Mouse (Mus musculus) heart, embryonic 14.5 days (tissue): ENCODE data around the gene Abracl. TPM values are rescaled to one million over a fixed set of nuclear protein-coding genes. Genes with fewer than 3 reads are reported as not detected.

Source experiments
- ATAC-seq: fragments of 200-750 bp; cut with Nextera tagmentation; 2 replicates; pipeline ENCODE4 v1.8.0; 2017; ENCODE audit warnings: low read depth, moderate TSS enrichment; ENCODE audit not compliant: insufficient number of reproducible peaks, insufficient read depth, low FRiP score
- H3K27ac ChIP-seq, 2 experiments: fragments of 200-500 bp in 1 of 2; fragments of 300-500 bp in 1 of 2; sonication (generic) in 1 of 2; replicated peaks in 1 of 2; 2 replicates each; pipeline ENCODE4 v1.5.1; 2012 to 2014; ENCODE audit warnings: low read depth in 2 of 2, low read length in 2 of 2, control low read depth in 1 of 2, mild to moderate bottlenecking in 1 of 2, mixed read lengths in 1 of 2; ENCODE audit not compliant: control insufficient read depth in 1 of 2, insufficient read depth in 1 of 2
- H3K27me3 ChIP-seq: fragments of 300-500 bp; sonication (generic); 2 replicates; pipeline ENCODE4 v1.6.1; 2014; ENCODE audit warnings: mild to moderate bottlenecking, low read length, control low read depth; ENCODE audit not compliant: control insufficient read depth, insufficient read depth
- H3K36me3 ChIP-seq: fragments of 300-500 bp; sonication (generic); 2 replicates; pipeline ENCODE4 v1.6.1; 2014; ENCODE audit warnings: mild to moderate bottlenecking, control low read depth, low read length, mixed read lengths; ENCODE audit not compliant: control insufficient read depth, insufficient read depth
- H3K4me1 ChIP-seq, 2 experiments: fragments of 200-500 bp in 1 of 2; fragments of 300-500 bp in 1 of 2; sonication (generic) in 1 of 2; 2 replicates each; pipeline ENCODE4 v1.6.1; 2012 to 2014; ENCODE audit warnings: low read length in 2 of 2, control low read depth in 1 of 2, mixed read lengths in 1 of 2; ENCODE audit not compliant: control insufficient read depth in 2 of 2, insufficient read depth in 2 of 2
- H3K4me2 ChIP-seq: fragments of 300-500 bp; sonication (generic); 2 replicates; pipeline ENCODE4 v1.6.1; 2014; ENCODE audit warnings: mild to moderate bottlenecking, low read length
- H3K4me3 ChIP-seq, 2 experiments: fragments of 200-500 bp in 1 of 2; fragments of 300-500 bp in 1 of 2; sonication (generic) in 1 of 2; 2 replicates each; pipeline ENCODE4 v1.5.1; 2012 to 2014; ENCODE audit warnings: low read length in 2 of 2, mild to moderate bottlenecking in 2 of 2, control low read depth in 1 of 2, low read depth in 1 of 2, moderate library complexity in 1 of 2; ENCODE audit not compliant: control insufficient read depth in 1 of 2, insufficient read depth in 1 of 2
- H3K9ac ChIP-seq: fragments of 300-500 bp; sonication (generic); 2 replicates; pipeline ENCODE4 v1.6.1; 2014; ENCODE audit warnings: mild to moderate bottlenecking, low read length
- H3K9me3 ChIP-seq: fragments of 300-500 bp; sonication (generic); 2 replicates; pipeline ENCODE4 v1.6.1; 2016; ENCODE audit warnings: low read length, control low read depth; ENCODE audit not compliant: control insufficient read depth
- WGBS: fragments of 180-500 bp; shearing (Covaris S2); extraction: QIAGEN DNeasy Blood & Tissue Kit; methylation state at CpG from one replicate; pipeline ENCODE4 v1.1.7; 2014; 5-methylcytosine and 5-hydroxymethylcytosine counted together
- polyA plus RNA-seq: library from polyadenylated mRNA; unstranded; fragments of >200 nt; fragmentation: Nextera tagmentation; extraction: Ambion mirVana; gene quantifications from 2 replicates; pipeline ENCODE4 v1.2.1, GENCODE M21; 2014

The Abracl gene
- polyA plus RNA-seq, 1 experiment from 2014 or later, result 182 TPM

DNA sequence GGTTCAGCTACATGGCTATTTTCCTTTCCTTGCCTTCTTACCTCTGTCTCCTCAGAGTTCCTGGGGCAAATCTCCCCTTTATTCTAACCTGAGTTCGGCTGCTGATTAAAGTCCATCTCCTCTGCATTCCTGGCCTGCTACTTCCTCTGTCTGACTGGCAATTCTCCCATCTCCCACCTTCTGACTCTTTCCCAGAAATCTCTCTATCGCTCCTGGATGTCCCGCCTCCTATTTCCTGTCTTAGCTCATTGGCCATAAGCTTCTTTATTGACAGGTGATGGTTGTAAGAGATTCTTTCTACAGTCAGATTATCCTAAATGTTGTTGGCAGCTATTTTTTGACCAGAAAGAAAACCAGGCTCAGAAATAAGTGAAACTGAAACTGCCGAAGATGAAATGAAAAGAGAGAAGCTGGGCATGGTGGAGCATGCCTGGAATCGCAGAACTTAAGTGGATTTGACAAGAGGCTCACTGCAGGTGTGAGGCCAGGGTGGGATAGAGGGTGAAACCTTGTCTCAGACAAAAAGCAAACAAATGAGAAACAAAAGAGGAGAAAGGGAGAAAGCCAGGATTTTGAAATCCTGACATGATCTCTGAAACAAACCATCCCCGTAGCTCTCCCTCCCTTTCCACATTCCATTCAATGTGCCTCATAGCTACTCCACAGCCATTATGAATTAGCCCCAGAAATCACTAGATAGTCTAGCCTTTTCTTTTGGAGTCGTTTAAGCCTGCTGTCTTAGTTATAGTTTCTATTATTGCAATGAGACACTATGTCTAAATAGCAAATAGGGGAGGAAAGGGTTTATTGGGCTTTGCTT is 17.7 kb downstream of the Abracl start:
- no peaks in the 10 kb centered on the region for H3K9me3 ChIP-seq
- no peak overlapping the region for H3K27ac ChIP-seq
- H3K27me3 ChIP-seq, result no peaks in the 10 kb centered on the region
- no peak overlapping the region for H3K9ac ChIP-seq
- H3K4me3 ChIP-seq, result no peak overlapping the region
- ATAC-seq, result no peak
- no peaks in the 10 kb centered on the region for H3K4me1 ChIP-seq
- H3K36me3 ChIP-seq, result peaks cover 13% of the 10 kb centered on the region
- H3K4me2 ChIP-seq, result no peak overlapping the region
- WGBS, result 76% methylated on average over 7 of the region's 7 CpGs

DNA sequence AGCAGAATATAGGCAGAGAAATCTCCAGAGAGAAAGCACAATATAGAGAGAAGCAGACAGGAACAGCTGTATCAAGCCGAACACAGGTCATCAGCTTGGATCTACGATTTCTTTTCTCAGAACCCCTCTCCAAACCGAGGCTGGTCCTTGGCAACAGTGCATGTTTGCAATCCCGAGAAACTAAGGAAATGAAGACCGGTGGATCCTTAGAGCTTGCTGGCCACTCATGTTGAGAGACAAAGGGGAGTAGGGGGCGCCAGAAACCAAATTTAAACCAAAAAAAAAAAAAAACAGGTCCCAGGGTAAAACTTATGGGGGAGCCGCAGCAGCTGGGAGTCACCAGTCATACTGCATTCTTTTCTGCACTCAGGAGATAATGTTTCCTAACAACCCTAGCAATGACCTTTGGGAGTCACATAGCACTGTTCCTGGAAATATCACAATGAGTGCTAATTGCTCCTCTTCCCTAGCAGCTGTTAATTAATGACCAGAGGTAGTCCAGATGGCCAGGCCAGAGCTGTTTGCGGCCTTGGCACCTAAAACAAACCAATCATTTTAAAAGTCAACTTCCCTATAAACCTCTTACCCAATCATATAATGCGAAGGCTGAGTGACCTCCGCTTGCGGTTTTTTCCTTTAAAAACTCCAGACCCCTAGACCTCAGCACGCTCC is 19.0 kb downstream of the Abracl start:
- Histone ChIP-seq H3K9me3 (no peaks in the 10 kb centered on the region), H3K9ac (no peak overlapping the region), H3K27ac (no peak overlapping the region), H3K36me3 (peaks cover 4% of the 10 kb centered on the region), H3K4me1 (no peaks in the 10 kb centered on the region), H3K4me3 (no peak overlapping the region), H3K4me2 (no peak overlapping the region), H3K27me3 (no peaks in the 10 kb centered on the region)
- WGBS, result 78% methylated on average over 12 of the region's 12 CpGs
- ATAC-seq, result no peak

DNA sequence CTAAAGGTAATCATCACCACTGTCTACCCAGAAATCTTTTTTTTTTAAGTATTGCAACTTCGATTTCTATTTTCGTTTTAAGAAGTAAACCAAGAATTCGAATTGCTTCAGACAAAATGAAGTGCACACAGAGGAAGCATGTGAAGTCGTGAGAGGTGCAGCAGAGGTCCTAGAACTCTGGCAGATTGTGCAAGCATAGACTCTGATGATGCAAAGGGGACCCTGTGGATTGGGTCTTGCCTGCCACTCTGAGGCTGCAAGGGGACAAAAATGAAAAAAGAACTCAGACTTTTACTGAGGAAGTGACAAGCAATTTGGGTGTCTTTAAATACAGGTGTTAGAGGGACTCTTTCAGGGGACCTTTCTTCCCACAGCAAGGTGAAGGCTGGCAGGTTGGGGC is 32.5 kb downstream of the Abracl start:
- 73% methylated on average over 4 of the region's 4 CpGs for WGBS
- ATAC-seq, result no peak
- H3K4me2 ChIP-seq, result no peak overlapping the region
- H3K4me3 ChIP-seq, result no peak overlapping the region
- H3K27me3 ChIP-seq, result no peaks in the 10 kb centered on the region
- H3K9me3 ChIP-seq, result no peaks in the 10 kb centered on the region
- H3K36me3 ChIP-seq, result no peaks in the 10 kb centered on the region
- no peak overlapping the region for H3K9ac ChIP-seq
- H3K27ac ChIP-seq, result no peak overlapping the region
- no peaks in the 10 kb centered on the region for H3K4me1 ChIP-seq

DNA sequence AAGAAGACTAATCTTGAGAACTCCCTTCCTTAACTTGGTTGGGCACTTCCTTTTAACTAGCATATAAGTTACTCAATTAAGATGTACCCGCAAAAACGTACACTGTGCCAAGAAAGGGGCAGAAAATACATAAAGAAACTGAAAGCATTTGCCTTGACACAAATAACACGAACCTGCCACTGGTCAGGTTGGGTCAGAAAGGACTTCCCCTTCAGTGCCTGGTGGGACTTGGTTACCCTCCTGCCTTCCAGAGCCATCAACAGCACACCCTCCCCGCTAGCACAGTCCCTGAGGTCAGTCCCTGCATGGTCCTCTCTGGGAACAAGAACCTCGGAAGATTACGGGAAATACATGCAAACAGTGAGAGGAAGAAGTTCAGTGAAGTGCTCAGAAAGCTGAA is 34.0 kb downstream of the Abracl start:
- H3K9ac ChIP-seq, result no peak overlapping the region
- no peak overlapping the region for H3K4me3 ChIP-seq
- H3K4me2 ChIP-seq, result no peak overlapping the region
- H3K27ac ChIP-seq, result no peak overlapping the region
- no peak for ATAC-seq
- no peaks in the 10 kb centered on the region for H3K9me3 ChIP-seq
- no peaks in the 10 kb centered on the region for H3K27me3 ChIP-seq
- no peaks in the 10 kb centered on the region for H3K36me3 ChIP-seq
- WGBS, result 69% methylated on average over 6 of the region's 6 CpGs
- H3K4me1 ChIP-seq, result no peaks in the 10 kb centered on the region

- WGBS, result 78% methylated on average over 8 of the region's 8 CpGs
- no peak overlapping the region for H3K27ac ChIP-seq
- H3K4me1 ChIP-seq, result no peaks in the 10 kb centered on the region
- H3K27me3 ChIP-seq, result no peaks in the 10 kb centered on the region
- no peak overlapping the region for H3K4me3 ChIP-seq
- no peaks in the 10 kb centered on the region for H3K9me3 ChIP-seq
- H3K9ac ChIP-seq, result no peak overlapping the region
- ATAC-seq, result no peak
- H3K4me2 ChIP-seq, result no peak overlapping the region
- no peaks in the 10 kb centered on the region for H3K36me3 ChIP-seq
Observed at GRCm38 (mm10) chr10:17987823-17988423, 35.2 kb downstream of the Abracl start.

- H3K27me3 ChIP-seq, result no peaks in the 10 kb centered on the region
- no peak for ATAC-seq
- H3K4me3 ChIP-seq, result no peak overlapping the region
- no peak overlapping the region for H3K27ac ChIP-seq
- H3K36me3 ChIP-seq, result no peaks in the 10 kb centered on the region
- H3K4me1 ChIP-seq, result no peaks in the 10 kb centered on the region
- no peak overlapping the region for H3K4me2 ChIP-seq
- no peak overlapping the region for H3K9ac ChIP-seq
- 80% methylated on average over 2 of the region's 2 CpGs for WGBS
- no peaks in the 10 kb centered on the region for H3K9me3 ChIP-seq
Observed at GRCm38 (mm10) chr10:17983313-17983712, 39.8 kb downstream of the Abracl start.

DNA sequence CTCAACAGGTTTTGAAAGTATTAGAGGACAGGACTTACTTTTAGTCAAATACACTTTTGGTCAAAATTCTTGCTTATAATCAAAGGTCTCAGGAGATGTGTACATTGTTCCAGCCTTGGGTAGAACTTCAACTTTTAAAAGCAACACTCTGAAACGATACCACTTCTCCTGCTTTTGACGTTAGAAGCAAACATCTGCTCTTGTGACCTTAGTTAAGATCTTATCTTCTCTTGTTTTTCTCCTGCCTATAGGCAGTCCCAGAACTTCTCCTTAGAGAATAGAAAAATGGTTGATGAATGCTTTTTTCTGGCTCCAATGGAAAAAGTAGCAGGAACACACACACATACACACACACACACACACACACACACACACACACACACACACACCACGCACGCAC is 57.0 kb downstream of the Abracl start:
- 58% methylated on average over 4 of the region's 4 CpGs for WGBS
- Histone ChIP-seq H3K27me3 (no peaks in the 10 kb centered on the region), H3K27ac (no peak overlapping the region), H3K4me1 (no peaks in the 10 kb centered on the region), H3K36me3 (no peaks in the 10 kb centered on the region), H3K4me2 (no peak overlapping the region), H3K9ac (no peak overlapping the region), H3K4me3 (no peak overlapping the region), H3K9me3 (no peaks in the 10 kb centered on the region)
- ATAC-seq, result no peak
